Mouse (Mus musculus) lung, embryonic 16.5 days (tissue): ENCODE results near the gene Pdss2. TPM values are rescaled to one million over a fixed set of nuclear protein-coding genes. Genes with fewer than 3 reads are reported as not detected.

Experiments
- ATAC-seq: fragments of 200-750 bp; cut with Nextera tagmentation; 2 replicates; pipeline ENCODE4 v1.8.0; 2017; ENCODE audit warnings: low read depth, mild to moderate bottlenecking, moderate library complexity
- H3K27ac ChIP-seq: fragments of 300-500 bp; sonication (generic); 2 replicates; pipeline ENCODE4 v1.5.1; 2014; ENCODE audit warnings: mild to moderate bottlenecking, control low read depth, low read length
- H3K27me3 ChIP-seq: fragments of 300-500 bp; sonication (generic); 2 replicates; pipeline ENCODE4 v1.6.1; 2014; ENCODE audit warnings: low read depth, low read length, mixed read lengths; ENCODE audit not compliant: control insufficient read depth, insufficient read depth
- H3K36me3 ChIP-seq: fragments of 300-500 bp; sonication (generic); 2 replicates; pipeline ENCODE4 v1.6.1; 2014; ENCODE audit warnings: low read length; ENCODE audit not compliant: control insufficient read depth, insufficient read depth
- H3K4me1 ChIP-seq: fragments of 300-500 bp; sonication (generic); replicated peaks from 2 replicates; pipeline ENCODE4 v1.6.1; 2014; ENCODE audit warnings: low read length, mixed read lengths; ENCODE audit not compliant: control insufficient read depth, insufficient read depth
- H3K4me2 ChIP-seq: fragments of 300-500 bp; sonication (generic); 2 replicates; pipeline ENCODE4 v1.6.1; 2014; ENCODE audit warnings: low read depth, low read length, control low read depth
- H3K4me3 ChIP-seq: fragments of 300-500 bp; sonication (generic); 2 replicates; pipeline ENCODE4 v1.5.1; 2014; ENCODE audit warnings: mild to moderate bottlenecking, low read length, control low read depth
- H3K9ac ChIP-seq: fragments of 300-500 bp; sonication (generic); 2 replicates; pipeline ENCODE4 v1.6.1; 2014; ENCODE audit warnings: low read length, control low read depth
- H3K9me3 ChIP-seq: fragments of 300-500 bp; sonication (generic); 2 replicates; pipeline ENCODE4 v1.6.1; 2016; ENCODE audit warnings: low read length; ENCODE audit not compliant: control insufficient read depth
- WGBS: fragments of 180-500 bp; shearing (Covaris S2); extraction: QIAGEN DNeasy Blood & Tissue Kit; methylation state at CpG from one replicate; pipeline ENCODE4 v1.1.7; 2014; 5-methylcytosine and 5-hydroxymethylcytosine counted together
- polyA plus RNA-seq: library from polyadenylated mRNA; unstranded; fragments of >200 nt; fragmentation: Nextera tagmentation; extraction: Ambion mirVana; gene quantifications from 2 replicates; pipeline ENCODE4 v1.2.1, GENCODE M21; 2015

Pdss2 gene
- polyA plus RNA-seq, 1 experiment from 2014 or later, result 10.0 TPM

DNA sequence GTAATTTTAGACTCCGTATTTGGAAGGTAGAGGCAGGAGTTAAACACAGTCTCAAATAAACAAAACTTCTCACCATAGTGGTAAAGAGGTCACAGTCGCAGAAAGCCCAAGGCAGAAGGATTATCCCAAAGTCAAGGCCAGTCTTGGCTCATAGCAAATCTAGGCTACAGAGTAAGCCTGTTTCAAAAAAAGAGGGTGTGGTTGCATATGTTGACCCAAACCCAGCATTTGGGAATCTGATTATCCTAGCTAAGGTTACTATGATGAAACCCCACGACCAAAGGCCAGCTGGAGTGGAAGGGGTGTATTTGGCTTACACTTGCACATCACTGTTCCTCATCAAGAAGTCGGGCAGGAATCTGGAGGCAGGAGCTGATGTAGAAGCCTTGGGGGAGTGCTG is 267.0 kb downstream of the Pdss2 start:
- H3K36me3 ChIP-seq, result no peaks in the 10 kb centered on the region
- H3K4me2 ChIP-seq, result no peak overlapping the region
- H3K9me3 ChIP-seq, result no peaks in the 10 kb centered on the region
- H3K27ac ChIP-seq, result no peak overlapping the region
- H3K9ac ChIP-seq, result no peak overlapping the region
- no peak for ATAC-seq
- no peaks in the 10 kb centered on the region for H3K27me3 ChIP-seq
- no peak overlapping the region for H3K4me3 ChIP-seq
- H3K4me1 ChIP-seq, result peaks cover 22% of the 10 kb centered on the region
- 65% methylated on average over 4 of the region's 4 CpGs for WGBS

DNA sequence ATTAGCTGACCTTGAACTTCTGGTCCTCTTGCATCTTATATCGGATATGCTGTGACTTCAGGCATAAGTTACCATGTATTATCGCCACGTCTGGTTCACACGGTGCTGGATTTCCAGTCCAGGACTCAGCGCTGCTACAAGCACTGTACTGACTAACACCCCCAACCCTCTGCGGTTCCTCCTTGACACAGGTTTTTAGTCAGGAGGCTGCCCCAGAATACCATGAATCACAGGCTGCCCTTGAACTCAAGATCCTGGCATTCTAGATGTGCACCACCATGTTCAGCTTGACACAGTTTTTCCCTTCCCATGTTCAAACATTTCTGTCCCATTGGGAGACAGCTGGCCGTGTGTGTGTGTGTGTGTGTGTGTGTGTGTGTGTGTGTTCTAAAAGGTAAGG is 267.9 kb downstream of the Pdss2 start:
- Histone ChIP-seq H3K4me2 (no peak overlapping the region), H3K36me3 (no peaks in the 10 kb centered on the region), H3K4me3 (no peak overlapping the region), H3K27ac (0 out of 2 replicates have a peak overlapping the region, but pooled peaks have one; percentile 4), H3K9ac (no peak overlapping the region), H3K27me3 (no peaks in the 10 kb centered on the region), H3K4me1 (peaks cover 16% of the 10 kb centered on the region; the same call in 1 of the 2 replicates), H3K9me3 (no peaks in the 10 kb centered on the region)
- 77% methylated on average over 7 of the region's 7 CpGs for WGBS
- no peak for ATAC-seq

DNA sequence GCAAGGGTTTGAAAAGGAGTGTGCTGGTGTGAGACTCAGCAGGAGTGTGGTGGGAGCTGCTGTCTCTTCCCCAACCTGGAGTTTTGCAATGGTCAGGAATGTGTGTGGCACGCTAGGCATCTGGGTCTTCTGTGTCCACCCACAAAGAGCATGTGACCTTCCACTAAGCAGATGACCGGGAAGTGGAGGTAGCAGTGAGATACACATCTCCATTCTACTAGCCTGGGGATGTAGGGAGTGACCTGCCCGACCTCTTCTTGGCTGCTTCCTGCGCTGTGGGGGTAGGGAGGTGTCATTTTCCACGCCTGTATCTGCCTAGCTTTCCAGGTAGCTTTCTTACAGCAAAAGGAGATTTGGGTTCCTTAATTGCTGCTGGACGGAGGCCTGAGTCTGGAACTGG is 268.3 kb downstream of the Pdss2 start:
- H3K4me2 ChIP-seq, result no peak overlapping the region
- H3K4me1 ChIP-seq, result peaks cover 15% of the 10 kb centered on the region; the same call in 1 of the 2 replicates
- peak; percentile 71; the same call in 1 of the 2 replicates for ATAC-seq
- WGBS, result 26% methylated on average over 6 of the region's 6 CpGs
- no peak overlapping the region for H3K4me3 ChIP-seq
- H3K27me3 ChIP-seq, result no peaks in the 10 kb centered on the region
- H3K27ac ChIP-seq, result peak overlapping the region; percentile 4; the same call in 1 of the 2 replicates
- no peak overlapping the region for H3K9ac ChIP-seq
- H3K9me3 ChIP-seq, result no peaks in the 10 kb centered on the region
- no peaks in the 10 kb centered on the region for H3K36me3 ChIP-seq

DNA sequence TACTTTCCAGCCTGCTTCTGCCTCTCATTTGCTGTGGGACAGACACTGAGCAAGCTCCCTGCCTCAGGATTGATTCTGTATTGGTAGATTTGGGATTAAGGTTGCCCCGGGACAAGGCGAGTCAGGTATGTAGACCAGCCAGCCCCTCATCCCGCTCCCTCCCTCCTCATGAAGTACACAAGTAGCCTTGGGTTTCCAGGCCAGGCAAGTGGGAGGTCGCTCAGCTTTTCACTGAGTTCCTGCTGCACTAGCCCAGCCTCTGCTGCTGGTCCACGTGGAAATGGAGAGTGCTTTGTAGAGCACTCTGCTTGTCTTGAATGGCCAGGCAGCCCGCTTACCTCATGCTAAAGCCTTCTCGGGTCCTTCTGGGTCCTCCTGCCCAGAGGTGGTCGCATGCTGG is 268.7 kb downstream of the Pdss2 start:
- H3K36me3 ChIP-seq, result no peaks in the 10 kb centered on the region
- no peak overlapping the region for H3K9ac ChIP-seq
- H3K4me3 ChIP-seq, result no peak overlapping the region
- H3K4me2 ChIP-seq, result no peak overlapping the region
- no peaks in the 10 kb centered on the region for H3K27me3 ChIP-seq
- 0 out of 2 replicates have a peak overlapping the region, but pooled peaks have one; percentile 4 for H3K27ac ChIP-seq
- peaks cover 15% of the 10 kb centered on the region; the same call in 1 of the 2 replicates for H3K4me1 ChIP-seq
- no peaks in the 10 kb centered on the region for H3K9me3 ChIP-seq
- ATAC-seq, result peak; percentile 47
- 50% methylated on average over 8 of the region's 8 CpGs for WGBS

DNA sequence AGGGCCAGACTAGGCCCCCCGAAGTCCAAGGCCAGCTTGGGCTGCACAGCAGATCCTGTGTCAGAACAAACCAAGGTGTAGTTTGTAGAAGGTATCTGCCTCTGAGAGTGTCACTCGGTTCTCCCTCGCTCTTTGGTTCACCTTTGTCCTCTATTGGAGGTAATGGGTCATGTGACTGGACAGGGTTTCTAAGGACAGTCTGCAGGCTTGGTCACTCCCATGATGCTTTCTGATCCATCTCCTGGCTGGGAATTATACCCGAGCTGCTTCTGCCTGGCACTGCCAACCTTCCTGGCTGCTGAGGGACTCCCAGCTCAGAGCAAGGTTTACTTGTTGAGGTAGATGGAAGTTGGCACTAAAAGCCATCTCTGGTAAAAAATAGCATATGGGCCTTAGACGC is 269.6 kb downstream of the Pdss2 start:
- WGBS, result 78% methylated on average over 5 of the region's 5 CpGs
- Histone ChIP-seq H3K36me3 (no peaks in the 10 kb centered on the region; the same call in 1 of the 2 replicates), H3K9me3 (no peaks in the 10 kb centered on the region), H3K4me2 (no peak overlapping the region), H3K9ac (no peak overlapping the region), H3K27ac (no peak overlapping the region), H3K27me3 (no peaks in the 10 kb centered on the region), H3K4me1 (peaks cover 15% of the 10 kb centered on the region; the same call in 1 of the 2 replicates), H3K4me3 (no peak overlapping the region)
- no peak for ATAC-seq

DNA sequence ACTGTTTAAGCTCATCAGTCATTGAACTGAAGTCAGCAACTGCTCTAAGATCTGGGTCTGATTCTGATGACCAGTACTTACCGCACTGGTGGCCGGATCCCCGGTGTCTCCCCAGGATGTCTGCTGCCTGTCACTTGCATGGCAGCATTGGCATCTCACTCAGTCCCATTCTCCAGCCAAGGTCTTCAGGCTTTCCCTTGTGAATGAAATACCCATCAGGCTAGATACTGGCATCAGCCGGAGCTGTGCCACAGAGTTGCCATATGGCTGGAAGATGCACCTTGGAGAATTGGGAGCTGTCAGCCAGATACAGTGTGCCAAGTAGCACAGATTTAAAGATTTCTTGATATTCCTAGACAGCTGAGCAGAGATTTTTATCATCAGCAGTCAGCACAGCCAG is 281.3 kb downstream of the Pdss2 start:
- 92% methylated on average over 4 of the region's 4 CpGs for WGBS
- no peak overlapping the region for H3K4me3 ChIP-seq

DNA sequence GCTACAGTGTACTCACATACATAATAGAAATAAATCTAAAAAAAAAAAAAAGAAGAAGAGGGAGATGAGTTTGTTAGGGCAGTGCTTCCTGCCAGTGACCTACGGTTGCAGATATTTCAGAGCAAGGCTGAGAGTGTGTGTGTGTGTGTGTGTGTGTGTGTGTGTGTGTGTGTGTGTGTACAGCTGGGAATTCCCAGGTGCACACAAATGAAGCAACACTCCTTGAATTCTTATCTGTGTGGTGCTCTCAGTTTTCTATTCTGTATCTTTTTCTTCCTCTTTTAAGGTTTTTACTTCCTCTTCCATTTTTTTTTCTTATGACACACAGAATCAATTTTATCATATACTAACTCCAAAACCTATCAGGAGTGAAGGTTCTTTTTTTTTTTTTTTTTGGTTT is 283.0 kb downstream of the Pdss2 start:
- H3K27me3 ChIP-seq, result no peaks in the 10 kb centered on the region
- no peak for ATAC-seq
- WGBS, result 50% methylated on average over 1 of the region's 1 CpGs
- no peak overlapping the region for H3K27ac ChIP-seq
- H3K4me1 ChIP-seq, result no peaks in the 10 kb centered on the region
- H3K9me3 ChIP-seq, result no peaks in the 10 kb centered on the region
- H3K4me2 ChIP-seq, result no peak overlapping the region
- no peak overlapping the region for H3K4me3 ChIP-seq
- H3K36me3 ChIP-seq, result peaks cover 5% of the 10 kb centered on the region
- no peak overlapping the region for H3K9ac ChIP-seq

More for the DNA sequence above, 281.3 kb downstream of the Pdss2 start:
- no peak for ATAC-seq
- H3K9ac ChIP-seq, result no peak overlapping the region
- H3K27me3 ChIP-seq, result no peaks in the 10 kb centered on the region
- H3K4me2 ChIP-seq, result no peak overlapping the region
- no peaks in the 10 kb centered on the region for H3K9me3 ChIP-seq
- H3K4me1 ChIP-seq, result no peaks in the 10 kb centered on the region
- peaks cover 13% of the 10 kb centered on the region for H3K36me3 ChIP-seq
- H3K27ac ChIP-seq, result no peak overlapping the region

DNA sequence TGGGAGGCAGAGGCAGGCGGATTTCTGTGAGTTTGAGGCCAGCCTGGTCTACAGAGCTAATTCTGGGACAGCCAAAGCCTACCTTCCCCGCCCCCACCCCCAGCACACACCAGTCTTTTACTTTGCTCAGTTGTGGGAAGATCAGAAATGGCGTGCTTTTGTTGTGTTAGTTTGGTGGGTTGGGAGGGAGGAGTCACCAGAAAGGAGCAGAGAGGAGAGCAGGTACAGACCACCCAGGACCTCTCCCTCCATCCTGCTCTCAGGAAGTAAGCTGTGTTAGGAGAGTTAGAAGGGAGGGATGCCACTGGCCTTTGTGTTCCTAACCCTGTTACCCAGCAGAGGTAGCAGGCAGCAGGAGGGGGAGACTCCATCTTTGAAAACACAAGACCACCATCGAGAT is 285.8 kb downstream of the Pdss2 start:
- Histone ChIP-seq H3K27me3 (no peaks in the 10 kb centered on the region), H3K9ac (no peak overlapping the region), H3K27ac (no peak overlapping the region), H3K4me2 (no peak overlapping the region), H3K4me1 (no peaks in the 10 kb centered on the region), H3K36me3 (peaks cover 24% of the 10 kb centered on the region), H3K4me3 (no peak overlapping the region), H3K9me3 (no peaks in the 10 kb centered on the region)
- 69% methylated on average over 4 of the region's 4 CpGs for WGBS
- no peak for ATAC-seq

DNA sequence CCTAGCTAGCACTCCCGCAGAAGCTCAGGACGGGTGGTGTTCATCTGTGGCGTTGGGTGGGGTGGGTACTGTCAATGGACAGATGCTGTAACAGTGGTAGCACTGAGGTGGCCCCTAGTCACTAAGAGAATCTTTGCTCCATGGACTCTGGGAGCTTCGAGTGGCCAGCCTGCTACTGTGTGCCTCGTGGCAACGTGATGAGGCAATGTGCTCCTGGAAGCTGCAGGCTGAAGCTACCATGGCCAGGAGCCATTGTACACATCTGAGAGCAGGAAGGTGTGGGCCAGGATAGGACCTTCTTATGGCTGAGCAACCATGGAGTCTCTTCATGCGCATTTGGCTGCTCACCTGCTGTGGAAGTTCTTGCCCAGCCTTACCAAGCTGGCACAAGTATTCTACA is 287.9 kb downstream of the Pdss2 start:
- Histone ChIP-seq H3K36me3 (peaks cover 34% of the 10 kb centered on the region), H3K4me1 (no peaks in the 10 kb centered on the region), H3K27me3 (no peaks in the 10 kb centered on the region), H3K27ac (no peak overlapping the region), H3K4me2 (no peak overlapping the region), H3K9ac (no peak overlapping the region), H3K9me3 (no peaks in the 10 kb centered on the region), H3K4me3 (no peak overlapping the region)
- 91% methylated on average over 7 of the region's 7 CpGs for WGBS
- no peak for ATAC-seq

DNA sequence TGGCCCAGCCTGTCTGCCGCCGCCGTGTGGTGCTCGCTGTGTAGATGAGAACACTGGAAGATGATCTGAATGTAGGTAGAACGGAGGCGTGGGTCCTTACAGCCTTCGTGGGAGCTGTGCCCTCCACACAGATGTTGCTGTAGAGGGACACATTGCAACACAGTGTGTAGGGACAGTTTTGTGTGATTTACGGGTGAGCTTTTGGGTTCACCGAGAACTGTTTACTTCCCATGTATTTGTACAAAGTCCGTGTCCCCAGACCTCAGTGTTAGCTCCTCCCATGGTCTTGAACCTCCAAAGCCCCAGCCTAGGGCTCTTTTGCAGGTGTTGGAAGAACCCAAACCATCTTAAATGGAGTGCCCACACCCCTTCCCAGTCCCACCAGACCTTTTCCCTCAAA is 291.7 kb downstream of the Pdss2 start:
- Histone ChIP-seq H3K9me3 (no peaks in the 10 kb centered on the region), H3K27ac (no peak overlapping the region), H3K4me3 (no peak overlapping the region), H3K4me2 (no peak overlapping the region), H3K27me3 (no peaks in the 10 kb centered on the region), H3K4me1 (0 out of 2 replicates have a peak, but pooled peaks cover 7% of the 10 kb centered on the region), H3K9ac (no peak overlapping the region), H3K36me3 (peaks cover 32% of the 10 kb centered on the region)
- 85% methylated on average over 10 of the region's 10 CpGs for WGBS
- no peak for ATAC-seq
